Mouse (Mus musculus) heart, postnatal 25 days (tissue): ENCODE data around the gene Medag. TPM values are rescaled to one million over a fixed set of nuclear protein-coding genes. Genes with fewer than 3 reads are reported as not detected.

Experiments used
- DNase-seq: peaks from one replicate; pipeline ENCODE4 v3.0.0; 2022; ENCODE audit warnings: low spot score
- intact Hi-C: fragments of 180-260 bp; cut with DNase I; formaldehyde crosslinking; loops from one replicate; pipeline ENCODE4 v1.15.1; 2025
- total RNA-seq, 2 experiments: library from RNA; stranded (reverse); gene quantifications; 2 replicates each; pipeline ENCODE4 v1.2.3; 2021

Medag gene
- total RNA-seq, 2 experiments from 2014 or later = 16.2 to 16.7 TPM

GRCm38 (mm10) chr5:149462071-149462470 lies 50.5 kb downstream of the Medag start:
- no peak for DNase-seq
- intact Hi-C loops = no loop called here

GRCm38 (mm10) chr5:149465305-149465704 lies 53.8 kb downstream of the Medag start:
- DNase-seq = no peak
- intact Hi-C loops = no loop called here

GRCm38 (mm10) chr5:149474142-149474541 lies 62.6 kb downstream of the Medag start:
- DNase-seq = no peak
- intact Hi-C loops = no loop called here

- DNase-seq = no peak
- intact Hi-C loops = no loop called here
Measured at GRCm38 (mm10) chr5:149474701-149475468, 63.3 kb downstream of the Medag start.

Other genes starting within 250 kb of the Medag start
- gene Uspl1, start 227.4 kb upstream of the Medag start, total RNA-seq = 10 to 100 TPM; 16.2 to 17.4 TPM
- 10 to 100 TPM; 83.8 to 97.6 TPM for gene Hmgb1, start 227.3 kb upstream of the Medag start, total RNA-seq
- 10 to 100 TPM; 16.5 to 17.0 TPM for gene Alox5ap, start 147.0 kb upstream of the Medag start, total RNA-seq
- gene Tex26, start 27.9 kb downstream of the Medag start, total RNA-seq = not detected
- not detected for gene Wdr95, start 116.9 kb downstream of the Medag start, total RNA-seq
- gene Hsph1, start 224.6 kb downstream of the Medag start, total RNA-seq = 10 to 100 TPM; 38.2 to 62.1 TPM